Mouse (Mus musculus) stomach, embryonic 14.5 days (tissue): ENCODE measurements around the gene Cryab. TPM values are rescaled to one million over a fixed set of nuclear protein-coding genes. Genes with fewer than 3 reads are reported as not detected.

Experiments
- ATAC-seq: fragments of 200-750 bp; cut with Nextera tagmentation; 2 replicates; pipeline ENCODE4 v1.8.0; 2017; ENCODE audit warnings: low read depth, moderate TSS enrichment; ENCODE audit not compliant: insufficient number of reproducible peaks, insufficient read depth, low FRiP score
- H3K27ac ChIP-seq: fragments of 300-500 bp; sonication (generic); 2 replicates; pipeline ENCODE4 v1.5.1; 2014; ENCODE audit warnings: mild to moderate bottlenecking, low read length, moderate library complexity, mixed read lengths
- H3K27me3 ChIP-seq: fragments of 300-500 bp; sonication (generic); 2 replicates; pipeline ENCODE4 v1.6.1; 2014; ENCODE audit warnings: low read length, control low read depth, mixed read lengths; ENCODE audit not compliant: control insufficient read depth, insufficient read depth
- H3K36me3 ChIP-seq: fragments of 300-500 bp; sonication (generic); 2 replicates; pipeline ENCODE4 v1.6.1; 2014; ENCODE audit warnings: mild to moderate bottlenecking, control low read depth, low read length, moderate library complexity, mixed read lengths; ENCODE audit not compliant: control insufficient read depth, insufficient read depth
- H3K4me1 ChIP-seq: fragments of 300-500 bp; sonication (generic); 2 replicates; pipeline ENCODE4 v1.6.1; 2014; ENCODE audit warnings: low read length, control low read depth, mixed read lengths; ENCODE audit not compliant: control insufficient read depth, insufficient read depth
- H3K4me2 ChIP-seq: fragments of 300-500 bp; sonication (generic); replicated peaks from 2 replicates; pipeline ENCODE4 v1.6.1; 2014; ENCODE audit warnings: low read depth, low read length, control low read depth
- H3K4me3 ChIP-seq: fragments of 300-500 bp; sonication (generic); 2 replicates; pipeline ENCODE4 v1.5.1; 2014; ENCODE audit warnings: low read depth, low read length, control low read depth
- H3K9ac ChIP-seq: fragments of 300-500 bp; sonication (generic); replicated peaks from 2 replicates; pipeline ENCODE4 v1.6.1; 2014; ENCODE audit warnings: low read depth, mild to moderate bottlenecking, control low read depth, low read length, moderate library complexity, mixed read lengths
- H3K9me3 ChIP-seq: fragments of 300-500 bp; sonication (generic); 2 replicates; pipeline ENCODE4 v1.6.1; 2016; ENCODE audit warnings: low read depth, low read length, control low read depth; ENCODE audit not compliant: control insufficient read depth
- WGBS: fragments of 180-500 bp; shearing (Covaris S2); extraction: QIAGEN DNeasy Blood & Tissue Kit; methylation state at CpG from one replicate; pipeline ENCODE4 v1.1.7; 2014; 5-methylcytosine and 5-hydroxymethylcytosine counted together
- polyA plus RNA-seq: library from polyadenylated mRNA; unstranded; fragments of >200 nt; fragmentation: Nextera tagmentation; extraction: Ambion mirVana; gene quantifications from 2 replicates; pipeline ENCODE4 v1.2.1, GENCODE M21; 2014

The Cryab gene
- polyA plus RNA-seq, 1 experiment from 2014 or later: 43.7 TPM

- Histone ChIP-seq H3K4me3 (no peak overlapping the region), H3K27ac (no peak overlapping the region), H3K27me3 (no peaks in the 10 kb centered on the region), H3K4me1 (no peaks in the 10 kb centered on the region), H3K36me3 (peaks cover 29% of the 10 kb centered on the region), H3K4me2 (no peak overlapping the region), H3K9me3 (no peaks in the 10 kb centered on the region), H3K9ac (no peak overlapping the region)
- WGBS: 90% methylated on average over 8 of the region's 8 CpGs
- no peak for ATAC-seq
Measured at GRCm38 (mm10) chr9:50796776-50797175, 45.7 kb downstream of the Cryab start.

- no peaks in the 10 kb centered on the region for H3K27me3 ChIP-seq
- peaks cover 26% of the 10 kb centered on the region for H3K36me3 ChIP-seq
- H3K9me3 ChIP-seq: no peaks in the 10 kb centered on the region
- H3K4me1 ChIP-seq: no peaks in the 10 kb centered on the region
- ATAC-seq: no peak
- no peak overlapping the region for H3K27ac ChIP-seq
- 94% methylated on average over 7 of the region's 7 CpGs for whole genome bisulfite sequencing
- no peak overlapping the region for H3K4me2 ChIP-seq
- H3K9ac ChIP-seq: no peak overlapping the region
- H3K4me3 ChIP-seq: no peak overlapping the region
Measured at GRCm38 (mm10) chr9:50797641-50798040, 46.5 kb downstream of the Cryab start.

- 87% methylated on average over 5 of the region's 5 CpGs for WGBS
Measured at GRCm38 (mm10) chr9:50798368-50798767, 47.2 kb downstream of the Cryab start.

GRCm38 (mm10) chr9:50800985-50801384 lies 49.9 kb downstream of the Cryab start:
- WGBS: 54% methylated on average over 2 of the region's 2 CpGs
- H3K9me3 ChIP-seq: no peaks in the 10 kb centered on the region
- no peak overlapping the region for H3K9ac ChIP-seq
- H3K4me2 ChIP-seq: no peak overlapping the region
- peaks cover 29% of the 10 kb centered on the region for H3K36me3 ChIP-seq
- no peaks in the 10 kb centered on the region for H3K4me1 ChIP-seq
- no peak for ATAC-seq
- H3K4me3 ChIP-seq: no peak overlapping the region
- no peak overlapping the region for H3K27ac ChIP-seq
- no peaks in the 10 kb centered on the region for H3K27me3 ChIP-seq

More at GRCm38 (mm10) chr9:50798368-50798767, 47.2 kb downstream of the Cryab start:
- Histone ChIP-seq H3K9me3 (no peaks in the 10 kb centered on the region), H3K36me3 (peaks cover 28% of the 10 kb centered on the region), H3K4me1 (no peaks in the 10 kb centered on the region), H3K27ac (no peak overlapping the region), H3K9ac (no peak overlapping the region), H3K4me3 (no peak overlapping the region), H3K27me3 (no peaks in the 10 kb centered on the region), H3K4me2 (no peak overlapping the region)
- no peak for ATAC-seq

- H3K27me3 ChIP-seq: no peaks in the 10 kb centered on the region
- peaks cover 40% of the 10 kb centered on the region for H3K36me3 ChIP-seq
- peak; percentile 79; the same call in 1 of the 2 replicates for ATAC-seq
- H3K9ac ChIP-seq: no peak overlapping the region
- H3K4me3 ChIP-seq: no peak overlapping the region
- H3K4me1 ChIP-seq: no peaks in the 10 kb centered on the region
- no peaks in the 10 kb centered on the region for H3K9me3 ChIP-seq
- no peak overlapping the region for H3K27ac ChIP-seq
- 89% methylated on average over 7 of the region's 7 CpGs for WGBS
- H3K4me2 ChIP-seq: no peak overlapping the region
Measured at GRCm38 (mm10) chr9:50803055-50803671, 52.0 kb downstream of the Cryab start.

Other genes with a start within 250 kb of the Cryab start
- gene Pts, start 222.6 kb upstream of the Cryab start, polyA plus RNA-seq: 96.7 and 99.4 TPM in 2 replicates
- 7.9 and 9.1 TPM in 2 replicates for gene Il18, start 196.5 kb upstream of the Cryab start, polyA plus RNA-seq
- 0.26 and 0.42 TPM in 2 replicates for gene Bco2, start 196.1 kb upstream of the Cryab start, polyA plus RNA-seq
- gene Tex12, start 190.0 kb upstream of the Cryab start, polyA plus RNA-seq: not detected in 2 replicates
- 295 and 307 TPM in 2 replicates for gene Sdhd, start 147.5 kb upstream of the Cryab start, polyA plus RNA-seq
- gene Timm8b, start 147.4 kb upstream of the Cryab start, polyA plus RNA-seq: 272 and 288 TPM in 2 replicates
- 4.7 and 5.4 TPM in 2 replicates for gene Pih1d2, start 134.0 kb upstream of the Cryab start, polyA plus RNA-seq
- gene Nkapd1, start 133.9 kb upstream of the Cryab start, polyA plus RNA-seq: 26.2 and 29.5 TPM in 2 replicates
- 47.9 and 51.5 TPM in 2 replicates for gene Dlat, start 91.5 kb upstream of the Cryab start, polyA plus RNA-seq
- 11.4 and 12.7 TPM in 2 replicates for gene Dixdc1, start 11.8 kb upstream of the Cryab start, polyA plus RNA-seq
- 12.3 and 13.0 TPM in 2 replicates for gene 2310030G06Rik, start 4.8 kb upstream of the Cryab start, polyA plus RNA-seq
- 1.5 and 3.2 TPM in 2 replicates for gene Hspb2, start 1.0 kb downstream of the Cryab start, polyA plus RNA-seq
- gene Fdxacb1, start 16.9 kb downstream of the Cryab start, polyA plus RNA-seq: 13.7 and 14.0 TPM in 2 replicates
- gene Alg9, start 23.7 kb downstream of the Cryab start, polyA plus RNA-seq: 38.9 and 46.1 TPM in 2 replicates
- gene 1110032A03Rik, start 24.2 kb downstream of the Cryab start, polyA plus RNA-seq: 34.4 and 37.8 TPM in 2 replicates
- gene Ppp2r1b, start 94.0 kb downstream of the Cryab start, polyA plus RNA-seq: 73.1 and 77.7 TPM in 2 replicates